Mouse (Mus musculus): ENCODE measurements around the gene Apba2.

Apba2 gene

DNA sequence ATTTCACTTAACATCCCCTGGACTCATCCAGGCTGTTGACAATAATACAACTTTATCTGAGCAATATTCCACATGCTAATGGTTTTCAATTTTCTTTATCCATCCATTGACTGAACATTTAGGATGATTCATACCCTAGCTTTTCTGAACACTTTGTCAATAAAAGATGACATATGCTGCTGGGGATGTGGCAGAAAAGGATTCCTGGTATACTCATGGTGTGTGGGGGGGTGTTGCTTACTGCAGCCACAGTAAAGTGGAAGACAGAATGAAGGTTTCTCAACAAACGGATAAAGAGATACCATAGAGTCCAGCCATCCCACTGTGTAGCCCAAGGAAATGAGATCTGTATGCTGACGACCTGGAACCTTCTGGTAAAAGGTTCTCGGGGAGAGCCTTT, 150.5 kb downstream of the Apba2 start:
- DNase-seq (ENCODE audit: extremely low read depth, low read depth, low spot score): no peak

DNA sequence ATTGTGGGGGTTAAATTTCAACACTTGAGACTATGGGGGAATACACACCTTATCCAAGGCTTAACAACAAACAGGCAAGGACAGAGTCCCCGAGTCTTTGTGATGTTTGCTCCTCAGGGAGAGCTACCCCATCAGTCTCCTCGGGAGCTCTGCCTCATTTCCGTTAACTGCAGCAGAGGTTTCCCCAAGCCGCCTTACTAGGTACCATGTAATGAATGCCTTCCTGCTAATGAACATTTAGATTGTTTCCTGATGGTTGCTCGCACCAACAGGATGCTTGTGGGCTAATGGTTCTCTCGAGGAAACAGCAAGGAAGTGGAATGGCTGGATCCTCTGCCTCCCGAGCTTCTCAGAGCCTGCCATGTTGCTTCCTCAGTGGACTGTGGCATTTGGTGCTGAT, 155.3 kb downstream of the Apba2 start:
- no peak for DNase-seq (ENCODE audit: extremely low read depth, low read depth, low spot score)

DNA sequence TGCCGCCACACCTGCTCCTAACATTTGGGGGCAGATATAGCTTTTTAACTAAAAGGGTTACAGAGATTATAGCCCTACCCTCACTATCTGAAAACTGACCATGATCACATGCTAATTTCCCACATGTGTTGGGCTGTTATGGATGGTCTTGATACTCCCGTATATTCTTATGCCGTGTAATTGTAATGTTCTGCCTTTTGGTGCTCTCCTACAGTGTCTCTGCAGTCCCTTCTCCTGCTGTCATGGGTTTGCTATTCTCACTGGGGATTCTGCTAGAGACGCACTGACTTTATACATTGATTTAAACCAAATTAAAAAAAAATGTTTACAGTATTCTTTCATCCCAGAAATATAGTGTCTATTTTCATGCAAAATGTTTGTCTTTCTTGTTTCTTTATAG, 157.4 kb downstream of the Apba2 start:
- no peak for DNase-seq (ENCODE audit: extremely low read depth, low read depth, low spot score)

DNA sequence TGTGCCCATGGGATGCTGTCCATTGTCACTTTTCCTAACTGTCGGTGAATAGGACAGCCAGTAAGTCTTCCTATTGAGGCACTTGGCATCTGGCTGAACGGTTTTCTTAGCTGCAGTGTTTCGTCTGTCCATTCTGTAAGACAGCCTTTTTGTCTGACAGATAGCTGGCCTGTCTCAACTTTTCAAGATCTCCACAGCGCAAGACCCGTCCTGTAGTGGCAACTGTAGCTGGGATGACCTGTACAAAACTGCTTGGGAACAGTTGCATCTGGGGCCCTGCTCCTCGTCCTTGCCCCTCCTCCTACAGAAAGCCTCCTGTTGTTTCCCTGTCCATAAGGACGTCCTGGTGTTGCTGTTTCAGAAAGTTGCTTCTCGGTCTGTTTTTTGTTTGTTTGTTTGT, 157.8 kb downstream of the Apba2 start:
- DNase-seq (ENCODE audit: extremely low read depth, low read depth, low spot score): no peak

DNA sequence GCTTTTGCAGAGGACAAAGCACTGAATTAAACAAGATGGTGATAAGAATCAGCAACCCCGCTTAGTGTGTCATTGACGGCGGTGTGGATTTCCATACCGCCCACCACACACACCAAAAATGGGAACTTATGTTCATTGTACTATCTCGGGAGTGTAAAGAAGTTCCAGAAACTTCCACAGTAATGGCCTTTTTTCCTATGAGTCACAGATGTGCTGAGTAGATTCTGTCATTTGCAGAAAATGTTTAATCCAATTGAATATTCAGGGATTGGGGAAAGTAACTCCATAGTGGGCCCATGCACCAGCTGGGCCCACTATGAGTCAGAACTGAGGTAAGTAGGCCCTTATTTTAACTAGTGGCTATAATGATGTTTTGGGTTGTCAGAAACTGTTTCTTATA, 161.0 kb downstream of the Apba2 start:
- no peak for DNase-seq (ENCODE audit: extremely low read depth, low read depth, low spot score)

DNA sequence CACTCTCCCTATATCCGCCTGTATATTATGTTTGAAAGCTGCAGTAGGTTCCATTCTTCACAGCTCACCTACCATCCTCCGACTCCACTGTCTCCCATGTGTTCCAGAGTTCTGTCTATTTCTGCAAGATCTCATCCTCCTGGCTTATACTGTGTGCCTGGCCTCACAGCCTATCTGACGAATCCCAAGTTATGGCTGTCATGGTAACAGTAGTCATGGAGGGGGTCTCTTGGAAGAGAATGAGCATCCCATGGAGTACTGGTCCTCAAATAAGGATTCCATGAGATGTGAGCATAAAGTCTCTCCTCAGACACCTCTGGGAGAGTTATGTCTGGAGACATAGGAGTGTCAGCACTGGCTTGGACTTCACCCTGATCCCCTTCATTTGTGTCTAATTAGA, 162.1 kb downstream of the Apba2 start:
- DNase-seq (ENCODE audit: extremely low read depth, low read depth, low spot score): no peak

DNA sequence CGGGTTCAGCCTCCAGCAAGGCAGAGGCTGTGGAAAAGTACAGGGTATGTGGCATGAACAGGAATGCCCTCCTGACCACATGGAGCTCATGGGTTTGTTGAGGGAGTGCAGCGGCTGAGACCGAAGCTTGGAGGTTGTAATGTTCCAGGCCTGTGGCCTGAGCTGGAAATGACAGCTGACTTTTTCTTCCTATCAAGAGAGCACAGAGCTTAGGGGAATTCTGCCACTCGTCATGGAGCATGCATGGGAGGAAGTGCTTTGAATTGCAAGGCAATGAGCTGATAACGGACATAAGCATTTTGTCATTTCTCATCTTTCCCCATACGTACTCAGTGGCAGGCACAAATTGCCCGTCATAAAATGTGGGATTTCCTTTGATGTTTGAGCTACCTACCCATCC, 163.6 kb downstream of the Apba2 start:
- DNase-seq (ENCODE audit: extremely low read depth, low read depth, low spot score): no peak

DNA sequence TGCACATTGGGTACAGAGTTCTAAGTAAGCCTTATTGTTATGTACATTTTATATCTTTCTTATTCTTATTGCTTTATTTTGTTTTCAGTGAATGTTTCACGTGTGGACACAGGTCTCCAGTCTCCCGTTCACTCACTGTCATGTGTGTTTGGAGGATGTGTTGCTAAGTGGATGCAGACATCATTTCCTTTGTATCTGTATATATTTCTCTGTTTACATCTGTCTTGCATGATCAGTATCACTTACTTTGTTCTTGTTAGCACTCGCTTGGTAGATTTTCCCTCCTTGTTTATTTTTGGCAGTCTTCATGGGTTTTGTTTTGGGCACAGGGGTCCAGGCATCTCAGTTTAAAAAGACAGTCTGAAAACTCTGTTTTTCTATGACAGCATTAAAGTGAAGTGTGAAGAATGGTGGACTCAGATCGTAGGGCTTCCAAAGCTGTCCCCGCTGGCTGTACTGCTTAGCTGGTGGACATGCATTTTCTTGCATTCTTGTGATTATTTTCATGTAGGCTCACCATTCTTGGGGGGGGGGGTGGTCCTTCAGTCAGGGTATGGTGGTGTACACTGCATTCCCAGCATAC, 164.3 kb downstream of the Apba2 start:
- DNase-seq (ENCODE audit: extremely low read depth, low read depth, low spot score): no peak

DNA sequence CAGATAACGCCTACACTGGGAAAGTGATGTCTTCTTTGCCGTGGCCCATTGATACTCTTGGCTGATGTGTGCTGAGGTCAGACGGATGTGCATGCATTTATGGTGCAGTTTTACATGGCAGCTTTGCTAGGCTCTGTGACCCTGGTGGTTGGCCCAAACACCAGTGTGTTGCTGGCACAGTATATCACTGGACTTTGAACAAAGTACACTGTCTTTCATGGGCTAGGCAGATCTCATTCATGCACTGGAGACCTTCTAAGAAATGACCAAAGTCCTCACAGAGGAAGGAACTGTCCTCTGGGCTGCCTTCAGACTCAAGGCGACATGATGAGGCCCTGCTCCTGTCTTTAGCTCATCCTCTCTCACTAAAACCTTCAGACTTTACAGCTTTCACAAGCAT, 166.5 kb downstream of the Apba2 start:
- DNase-seq (ENCODE audit: extremely low read depth, low read depth, low spot score): no peak

DNA sequence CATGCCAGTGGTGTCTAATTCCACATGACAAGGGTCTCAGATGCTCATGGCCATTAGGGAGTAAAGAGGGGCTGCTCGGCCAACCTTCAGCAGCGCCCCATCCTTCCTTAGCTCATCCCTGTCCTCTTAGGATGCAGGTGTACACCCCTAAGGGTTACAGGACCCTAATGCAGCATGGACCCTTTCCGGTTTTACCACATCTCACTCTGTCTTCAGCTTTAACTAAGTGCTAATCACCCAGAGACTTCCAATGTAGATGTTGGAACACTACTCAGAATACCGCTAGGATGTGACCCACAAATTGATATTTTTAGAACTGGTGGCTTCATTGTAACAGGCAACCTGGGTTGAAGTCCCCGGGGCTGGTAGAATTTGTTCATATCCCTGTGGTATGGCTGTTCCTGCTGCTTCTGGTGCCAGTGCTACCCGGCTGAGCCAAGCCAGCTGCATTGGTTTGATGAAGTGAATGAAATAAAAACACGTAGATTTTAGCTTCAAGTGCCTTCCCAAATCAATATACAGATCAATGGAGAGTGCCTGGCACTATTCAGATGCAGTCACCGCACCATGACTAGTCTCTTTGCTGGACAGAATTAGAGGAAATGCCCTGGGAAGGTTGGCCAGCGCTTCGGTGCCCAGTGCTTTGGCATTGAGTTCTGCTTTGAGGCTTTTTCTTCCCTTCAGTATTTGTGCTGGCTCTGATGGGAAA, 178.4 kb downstream of the Apba2 start:
- DNase-seq (ENCODE audit: extremely low read depth, low read depth, low spot score): no peak

DNA sequence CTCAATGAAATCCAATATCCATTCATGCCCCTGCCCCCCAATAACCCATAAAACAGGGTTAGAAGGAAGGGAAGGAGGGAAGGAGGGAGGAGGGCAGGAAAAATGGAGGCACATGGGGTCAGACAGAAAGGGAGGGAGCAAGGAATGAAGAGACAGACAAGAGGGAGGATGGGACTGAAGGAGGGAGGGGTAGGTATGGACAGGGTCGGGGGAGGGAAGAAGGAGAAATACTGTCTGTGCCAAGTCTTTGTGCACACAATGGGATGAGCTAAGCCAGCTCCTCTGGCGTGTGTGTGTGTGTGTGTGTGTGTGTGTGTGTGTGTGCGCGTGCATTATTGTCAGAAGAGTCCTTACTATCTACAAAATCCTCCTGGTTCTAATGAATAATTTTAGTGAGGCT, 183.4 kb downstream of the Apba2 start:
- DNase-seq (ENCODE audit: extremely low read depth, low read depth, low spot score): no peak

DNA sequence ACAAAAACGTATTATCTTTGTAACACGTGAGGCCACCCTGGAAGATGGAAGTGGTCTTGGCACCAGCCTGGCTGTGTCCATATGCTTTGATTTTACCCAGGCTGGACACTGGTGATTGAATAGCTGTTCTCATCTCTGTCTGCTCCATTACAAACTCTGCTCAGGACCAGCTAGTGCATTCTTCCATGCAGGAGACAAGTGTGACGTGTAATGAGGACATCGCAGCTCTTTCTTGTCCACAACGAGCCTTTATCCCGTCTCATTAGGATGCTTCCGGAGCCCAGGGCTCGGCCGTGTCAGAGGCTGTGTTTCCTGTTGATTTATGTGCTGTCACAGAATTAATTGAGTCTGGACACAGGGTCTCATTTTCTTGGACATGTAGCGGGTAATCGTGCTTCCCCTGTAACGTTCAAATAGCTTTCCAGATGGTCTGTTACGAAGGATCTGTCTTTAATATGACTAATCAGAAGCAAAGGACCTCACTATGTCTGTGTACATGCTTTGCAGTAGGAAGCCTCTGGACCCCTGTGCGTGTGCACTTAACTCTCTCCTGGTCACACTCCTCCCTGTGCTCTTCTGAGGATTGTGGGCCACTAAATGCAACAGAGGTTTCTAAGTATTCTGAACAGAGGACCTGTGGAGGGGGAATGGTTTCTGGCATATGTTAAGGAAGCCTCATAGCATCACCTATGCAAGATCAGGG, 186.8 kb downstream of the Apba2 start:
- no peak for DNase-seq (ENCODE audit: extremely low read depth, low read depth, low spot score)

DNA sequence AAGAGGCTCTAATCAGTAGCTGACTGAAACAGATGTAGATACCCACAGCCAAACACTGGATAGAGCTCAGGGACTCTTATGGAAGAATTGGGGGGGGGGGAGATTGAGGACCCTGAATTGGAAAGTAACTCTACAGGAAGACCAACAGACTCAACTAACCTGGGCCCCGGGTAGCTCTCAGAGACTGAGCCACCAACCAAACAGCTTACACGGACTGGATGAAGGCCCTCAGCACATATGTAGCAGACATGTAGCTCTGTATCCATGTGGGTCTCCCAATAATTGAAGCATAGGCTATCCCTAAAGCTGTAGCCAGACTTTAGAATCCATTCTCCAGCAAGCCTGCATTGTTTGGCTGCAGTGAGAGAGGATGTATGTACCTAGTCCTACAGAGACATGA, 190.3 kb downstream of the Apba2 start:
- DNase-seq (ENCODE audit: extremely low read depth, low read depth, low spot score): no peak

DNA sequence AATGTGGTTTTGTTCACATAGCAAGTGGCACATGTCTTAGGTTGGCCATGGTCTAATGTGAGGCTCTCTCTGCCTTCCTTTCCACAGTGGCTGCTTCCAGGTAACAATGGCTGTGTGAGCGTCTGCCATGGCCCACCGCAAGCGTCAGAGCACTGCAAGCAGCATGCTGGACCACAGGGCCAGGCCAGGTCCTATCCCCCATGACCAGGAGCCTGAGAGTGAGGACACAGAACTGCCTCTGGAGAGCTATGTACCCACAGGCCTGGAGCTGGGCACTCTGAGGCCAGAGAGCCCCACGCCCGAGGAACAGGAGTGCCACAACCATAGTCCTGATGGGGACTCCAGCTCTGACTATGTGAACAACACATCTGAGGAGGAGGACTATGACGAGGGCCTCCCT, 193.4 kb downstream of the Apba2 start:
- DNase-seq (ENCODE audit: extremely low read depth, low read depth, low spot score): no peak

DNA sequence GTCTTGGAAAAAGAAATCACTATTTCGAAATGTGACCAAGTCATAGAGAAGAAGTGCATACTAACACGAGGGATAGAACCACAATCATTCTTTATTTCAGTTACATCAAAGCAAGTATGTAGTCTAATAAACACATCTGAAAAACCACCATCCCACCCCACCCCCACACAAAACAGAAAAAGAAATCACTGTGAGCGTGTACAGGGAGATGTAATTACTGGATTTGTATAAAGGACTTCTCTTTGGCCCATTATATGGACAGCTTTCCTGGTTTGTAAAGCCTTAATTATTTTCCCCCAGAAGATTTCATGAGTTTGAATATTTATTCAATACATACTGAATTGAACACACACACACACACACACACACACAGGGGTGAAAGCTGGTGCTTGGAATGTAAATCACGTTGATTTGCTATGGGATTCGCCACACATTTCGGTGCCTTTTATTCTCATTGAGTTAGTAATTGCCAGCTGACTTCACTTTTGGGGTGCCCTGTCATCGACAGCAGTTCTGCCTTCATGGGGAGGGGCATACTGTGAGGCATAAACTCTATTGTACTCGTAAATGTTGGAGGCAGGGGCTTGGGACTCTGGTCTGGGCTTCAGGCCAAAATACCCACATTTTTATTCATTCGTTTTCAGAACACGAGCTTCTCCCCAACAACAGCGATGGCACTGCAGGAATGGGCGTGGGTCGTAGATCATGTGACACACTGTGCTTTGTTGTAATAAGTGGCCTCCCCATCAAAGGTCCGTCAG, 195.2 kb downstream of the Apba2 start:
- DNase-seq (ENCODE audit: extremely low read depth, low read depth, low spot score): no peak

DNA sequence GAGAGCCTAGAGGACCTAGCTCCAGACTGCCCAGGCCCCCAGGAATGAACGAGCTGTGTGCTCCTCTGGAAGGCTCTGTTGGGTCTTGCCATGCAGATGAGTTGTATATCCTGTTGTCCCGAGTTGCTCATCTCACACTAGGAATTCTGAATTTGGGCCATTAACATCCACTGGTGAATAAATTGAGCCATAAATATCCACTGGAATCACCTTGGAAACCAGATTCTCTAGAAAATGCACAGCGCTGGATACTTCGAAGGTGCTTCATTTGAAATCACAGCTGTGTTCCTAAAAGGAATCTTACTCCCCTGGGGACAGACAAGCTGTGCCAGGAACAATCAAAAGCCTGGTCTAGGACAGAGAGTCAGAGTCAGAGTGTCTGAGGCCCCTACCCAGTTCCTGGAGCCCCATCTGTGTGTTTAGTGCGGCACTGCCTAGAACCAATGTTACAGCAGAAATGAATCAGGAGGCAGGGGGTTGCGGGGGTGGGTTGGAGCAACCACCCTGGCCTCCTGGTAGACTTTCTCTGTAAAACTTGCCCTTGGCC, 196.4 kb downstream of the Apba2 start:
- no peak for DNase-seq (ENCODE audit: extremely low read depth, low read depth, low spot score)

DNA sequence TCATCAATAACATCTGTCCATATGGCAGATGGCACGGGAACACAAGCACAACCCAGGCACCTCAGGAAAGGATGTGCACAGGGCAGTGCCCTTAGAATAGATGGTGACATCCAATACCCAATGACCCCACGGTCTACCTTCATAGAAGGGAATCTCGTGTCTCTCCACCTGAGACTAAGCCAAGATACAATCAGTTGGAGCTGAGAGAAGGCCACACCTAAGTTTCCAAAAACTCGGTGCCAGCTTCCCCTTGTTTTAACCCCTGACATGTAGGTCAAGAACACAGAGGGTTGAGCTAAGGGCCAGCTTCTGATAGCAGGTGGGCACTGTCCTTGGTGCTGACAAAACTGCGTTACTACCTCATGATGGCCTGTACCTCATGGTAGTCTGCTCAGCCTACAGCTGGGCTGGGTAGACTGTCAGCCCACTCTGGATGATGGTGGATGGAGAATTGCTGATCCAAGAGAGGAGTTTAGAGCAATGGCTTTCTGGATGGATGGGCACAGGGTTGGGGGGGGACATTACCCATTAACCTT, 202.6 kb downstream of the Apba2 start:
- DNase-seq (ENCODE audit: extremely low read depth, low read depth, low spot score): no peak

DNA sequence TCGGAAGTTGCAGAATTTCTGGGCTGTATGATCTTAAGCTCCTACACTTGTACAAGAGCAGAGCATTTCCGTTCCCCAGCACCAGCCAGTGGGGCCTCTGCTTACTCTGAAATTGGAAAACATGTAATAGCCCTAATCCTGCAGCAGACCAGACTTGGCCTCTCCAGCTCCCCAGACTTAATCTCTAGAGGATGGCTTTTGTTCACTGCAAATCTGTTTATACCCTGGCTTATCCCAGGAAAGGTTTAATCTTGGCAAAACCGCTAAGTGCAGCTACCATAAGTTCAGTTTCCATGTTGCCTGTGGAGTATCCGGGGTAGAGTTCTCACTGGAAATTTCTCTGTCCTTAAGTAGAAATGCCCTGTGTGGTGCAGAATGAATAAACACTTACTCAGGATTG, 206.7 kb downstream of the Apba2 start:
- no peak for DNase-seq (ENCODE audit: extremely low read depth, low read depth, low spot score)

DNA sequence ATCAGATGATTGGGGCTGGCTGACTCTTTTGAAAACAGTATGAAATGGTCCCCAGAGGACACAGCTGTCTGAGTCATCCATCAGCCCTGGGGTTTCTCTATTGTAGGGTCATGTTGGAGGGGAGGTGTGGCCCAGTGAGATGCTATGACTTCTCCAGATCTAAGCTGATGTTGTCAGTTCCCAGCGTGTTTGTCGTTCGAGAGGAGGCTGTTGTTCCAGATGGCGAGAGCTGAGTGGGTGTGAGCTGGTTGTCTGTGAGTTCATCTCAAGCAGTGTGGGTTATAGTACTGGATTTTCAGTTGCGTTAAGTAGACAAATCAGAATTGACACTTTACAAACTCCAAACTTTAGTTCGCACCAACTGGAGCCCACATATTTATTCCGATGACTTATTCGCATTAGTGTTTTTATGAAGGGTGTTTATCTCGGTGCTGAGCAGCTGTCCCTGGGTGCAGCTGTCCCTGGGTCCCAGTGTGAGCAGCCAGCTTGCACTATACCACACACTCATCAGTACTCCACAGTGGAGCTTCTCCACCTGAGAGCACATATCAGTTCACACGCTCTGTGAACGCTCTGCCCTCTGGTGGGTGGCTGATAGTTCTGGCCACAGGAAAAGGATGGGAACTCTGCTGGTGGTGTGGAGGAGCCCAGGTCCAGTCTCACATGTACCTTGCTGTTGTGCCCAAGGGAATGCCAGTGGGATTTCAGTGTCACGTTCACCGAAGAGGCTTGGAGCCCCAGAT, 208.2 kb downstream of the Apba2 start:
- DNase-seq (ENCODE audit: extremely low read depth, low read depth, low spot score): no peak

DNA sequence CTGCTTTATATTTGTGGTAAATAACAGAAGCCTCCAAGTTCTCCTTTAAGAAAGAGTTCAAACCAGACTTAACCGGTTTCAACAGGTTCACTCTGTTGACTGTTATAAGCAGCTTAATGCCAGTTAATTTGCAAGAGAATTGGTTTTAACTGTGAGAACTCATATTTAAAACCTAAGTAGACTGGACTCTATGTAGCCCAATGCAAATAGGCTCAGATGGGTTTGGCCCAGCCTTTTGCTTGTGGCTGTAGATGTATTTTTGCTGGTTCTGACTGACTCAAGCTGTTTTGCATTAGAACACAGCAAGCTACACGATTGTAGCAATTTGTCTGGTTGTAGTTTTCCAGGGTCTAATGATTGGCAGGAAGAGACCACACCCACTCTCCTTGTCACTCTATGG, 214.8 kb downstream of the Apba2 start:
- no peak for DNase-seq (ENCODE audit: extremely low read depth, low read depth, low spot score)

DNA sequence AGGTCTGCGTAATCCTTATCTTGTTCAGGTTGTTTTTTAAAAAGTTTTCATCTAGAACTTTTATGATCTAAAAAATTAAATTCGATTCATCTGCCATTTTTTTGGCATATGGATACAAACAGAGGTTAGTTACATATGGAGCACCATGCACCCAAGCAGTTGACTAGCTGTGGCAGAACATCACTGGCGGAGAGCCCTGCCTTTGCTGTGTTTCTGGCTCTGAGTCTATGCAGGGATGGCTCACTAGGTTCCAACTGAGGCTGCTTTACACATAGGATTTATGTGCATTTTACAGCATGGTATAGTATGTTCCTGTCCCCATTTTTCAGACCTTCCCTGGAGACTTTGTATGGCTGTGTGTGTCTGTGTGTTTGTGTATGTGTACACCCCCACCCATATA, 221.8 kb downstream of the Apba2 start:
- no peak for DNase-seq (ENCODE audit: extremely low read depth, low read depth, low spot score)

All from fat pad, adult 2 months (tissue).